Mouse (Mus musculus): ENCODE data around the gene Gm26602.
"Not testable (repeated sequence)": the region's sequence is repeated elsewhere in the genome, so short reads cannot be mapped to it uniquely, and the experiment has no call there.

Gene Gm26602

GRCm38 (mm10) chr10:79884938-79885337 lies 25.7 kb upstream of the Gm26602 start:
- not testable (repeated sequence) for DNase-seq (ENCODE audit: low read depth)

DNA sequence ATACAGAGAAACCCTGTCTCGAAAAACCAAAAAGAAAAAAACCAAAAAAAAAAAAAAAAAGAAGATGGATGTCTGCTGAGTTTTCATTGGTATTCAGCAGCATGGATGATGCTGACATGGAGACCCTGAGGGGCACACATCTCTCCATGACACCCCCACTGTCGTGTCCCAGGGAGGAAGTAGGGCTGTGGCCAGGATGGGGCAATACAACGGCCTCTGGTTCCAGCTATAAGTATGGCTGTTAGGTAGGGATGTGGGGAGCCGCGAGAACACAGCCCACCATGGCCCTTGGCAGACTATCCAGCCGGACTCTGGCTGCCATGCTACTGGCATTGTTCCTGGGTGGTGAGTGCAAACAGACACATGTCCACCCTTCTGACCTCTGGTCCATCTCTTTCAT lies 24.6 kb upstream of the Gm26602 start, which contains the start of gene Elane:
TSS of gene Elane (plus strand) at position 194 of the 400 bp plus-strand sequence.
- no peak for DNase-seq (ENCODE audit: low read depth)

- DNase-seq (ENCODE audit: low read depth), result no peak
These were observed 24.0 kb upstream of the Gm26602 start for GRCm38 (mm10) chr10:79886611-79887010.

- no peak for DNase-seq (ENCODE audit: low read depth)
These were observed 21.3 kb upstream of the Gm26602 start for GRCm38 (mm10) chr10:79889386-79889785.

- DNase-seq (ENCODE audit: low read depth), result no peak
These were observed 20.0 kb upstream of the Gm26602 start, which contains the start of gene Cfd for GRCm38 (mm10) chr10:79890670-79891069. TSS of gene Cfd (plus strand) at chr10:79890853.

DNA sequence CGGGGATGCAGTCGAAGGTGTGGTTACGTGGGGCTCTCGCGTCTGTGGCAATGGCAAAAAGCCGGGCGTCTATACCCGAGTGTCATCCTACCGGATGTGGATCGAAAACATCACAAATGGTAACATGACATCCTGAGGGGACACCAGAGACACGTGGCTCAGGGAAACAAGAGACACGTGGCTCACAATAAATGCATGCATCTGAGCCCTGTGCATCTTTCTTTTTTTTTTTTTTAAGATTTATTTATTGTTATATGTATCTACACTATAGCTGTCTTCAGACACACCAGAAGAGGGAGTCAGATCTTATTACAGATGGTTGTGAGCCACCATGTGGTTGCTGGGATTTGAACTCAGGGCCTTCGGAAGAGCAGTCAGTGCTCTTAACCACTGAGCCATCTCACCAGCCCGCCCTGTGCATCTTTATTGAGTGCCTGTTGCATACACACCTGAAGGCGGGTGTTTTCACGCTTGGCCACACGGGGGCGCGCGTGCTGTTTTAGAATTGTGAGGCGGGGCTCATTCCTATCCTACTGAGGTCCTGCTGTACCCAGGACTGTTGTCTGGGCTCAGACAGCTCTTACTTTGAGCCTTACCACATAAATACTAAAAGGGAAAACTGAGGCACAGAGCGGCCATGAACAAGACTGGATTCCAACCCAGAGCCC lies 18.1 kb upstream of the Gm26602 start:
- peak; percentile 77 for DNase-seq (ENCODE audit: low read depth)

- no peak for DNase-seq (ENCODE audit: low read depth)
These were observed 14.3 kb upstream of the Gm26602 start for GRCm38 (mm10) chr10:79896306-79896705.

DNA sequence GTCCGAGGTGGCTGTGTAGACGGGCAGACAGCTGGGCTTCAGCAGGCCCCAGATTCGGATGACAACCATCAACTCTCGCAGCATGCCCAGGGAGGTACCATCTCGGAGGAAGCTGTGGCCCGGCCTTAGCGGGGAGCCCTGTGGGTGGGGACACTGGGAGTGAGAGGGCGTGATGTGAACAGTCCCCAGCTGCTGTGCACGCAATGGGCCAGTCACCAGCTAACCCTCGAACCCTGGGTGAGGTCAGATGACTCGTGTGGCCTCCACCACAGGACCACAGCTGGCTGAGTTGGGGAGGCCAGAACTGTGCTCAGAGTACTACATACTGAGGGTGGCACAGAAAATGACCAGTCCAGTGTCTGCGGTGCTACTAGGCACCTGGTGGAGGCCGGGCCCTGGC lies 13.8 kb upstream of the Gm26602 start:
- DNase-seq (ENCODE audit: low read depth), result no peak

- DNase-seq (ENCODE audit: low read depth), result no peak
These were observed 13.1 kb upstream of the Gm26602 start for GRCm38 (mm10) chr10:79897316-79898245.

- peak; percentile 48 for DNase-seq (ENCODE audit: low read depth)
These were observed 9.7 kb upstream of the Gm26602 start for GRCm38 (mm10) chr10:79900951-79901410.

DNA sequence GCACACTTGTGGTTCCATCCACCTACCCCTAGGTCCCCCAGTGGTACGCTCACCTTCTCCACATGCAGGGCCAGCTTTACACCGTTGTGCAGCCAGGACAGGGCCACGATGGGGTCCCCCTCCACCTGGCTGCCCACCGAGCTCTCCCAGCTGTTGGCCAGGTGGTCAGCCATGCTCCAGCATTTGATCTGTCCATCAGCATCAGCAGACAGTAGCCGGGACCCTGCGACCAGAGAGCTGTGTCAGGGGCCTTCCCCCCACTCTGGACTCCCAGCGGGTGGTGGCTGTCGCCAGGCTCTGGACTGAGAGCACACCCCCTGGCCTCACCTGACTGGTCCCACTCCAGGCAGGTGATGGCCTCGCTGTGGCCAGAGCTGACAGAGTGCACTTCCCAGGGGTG lies 3.9 kb upstream of the Gm26602 start:
- no peak for DNase-seq (ENCODE audit: low read depth)

GRCm38 (mm10) chr10:79907415-79907814 lies 3.2 kb upstream of the Gm26602 start:
- DNase-seq (ENCODE audit: low read depth), result no peak

- DNase-seq (ENCODE audit: low read depth), result peak; percentile 99
These were observed 2.2 kb upstream of the Gm26602 start, which contains the start of gene Med16 for GRCm38 (mm10) chr10:79908167-79909091. TSS of gene Med16 (minus strand) at chr10:79908923.

GRCm38 (mm10) chr10:79909092-79909922 lies 1.3 kb upstream of the Gm26602 start:
- no peak for DNase-seq (ENCODE audit: low read depth)

GRCm38 (mm10) chr10:79912412-79912811 lies 1.8 kb downstream of the Gm26602 start:
- DNase-seq (ENCODE audit: low read depth), result no peak

- DNase-seq (ENCODE audit: low read depth), result peak; percentile 85
These were observed 3.7 kb downstream of the Gm26602 start for GRCm38 (mm10) chr10:79914131-79914947.

GRCm38 (mm10) chr10:79914948-79915596 lies 4.4 kb downstream of the Gm26602 start:
- peak; percentile 65 for DNase-seq (ENCODE audit: low read depth)

DNA sequence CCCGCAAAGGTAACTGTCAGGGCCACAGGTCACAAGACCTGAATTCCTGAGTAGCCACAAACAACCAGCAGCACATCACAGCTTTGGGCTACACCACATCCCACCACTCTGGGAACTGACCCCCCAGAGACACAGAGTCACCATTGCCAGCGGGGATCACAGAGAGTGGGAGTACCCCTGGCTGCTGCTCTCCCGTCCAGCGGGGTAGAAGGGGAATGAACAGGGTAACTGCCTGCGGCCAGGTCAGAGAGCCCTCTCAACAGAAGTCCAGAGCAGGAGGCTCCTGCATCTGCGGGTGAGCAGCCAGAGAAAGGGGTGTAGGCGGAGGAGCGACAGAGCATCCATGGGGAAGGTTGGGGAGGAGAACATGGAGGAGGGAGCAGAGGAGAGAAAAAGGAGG lies 5.4 kb downstream of the Gm26602 start:
- peak; percentile 34 for DNase-seq (ENCODE audit: low read depth)

GRCm38 (mm10) chr10:79916808-79917531 lies 6.3 kb downstream of the Gm26602 start, which contains the start of gene Kiss1r:
TSS of gene Kiss1r (plus strand) at chr10:79916971.
- peak; percentile 77 for DNase-seq (ENCODE audit: low read depth)

Data from 416B (cell line).